Mouse (Mus musculus) left cerebral cortex, adult 9 months (tissue): ENCODE data around the gene Iars.
"Not testable (repeated sequence)": the region's sequence is repeated elsewhere in the genome, so short reads cannot be mapped to it uniquely, and the experiment has no call there.

Experiments
- DNase-seq, 2 experiments: peaks; one replicate each; pipeline ENCODE4 v3.0.0; 2022; ENCODE audit warnings: low spot score in 2 of 2

The Iars gene

DNA sequence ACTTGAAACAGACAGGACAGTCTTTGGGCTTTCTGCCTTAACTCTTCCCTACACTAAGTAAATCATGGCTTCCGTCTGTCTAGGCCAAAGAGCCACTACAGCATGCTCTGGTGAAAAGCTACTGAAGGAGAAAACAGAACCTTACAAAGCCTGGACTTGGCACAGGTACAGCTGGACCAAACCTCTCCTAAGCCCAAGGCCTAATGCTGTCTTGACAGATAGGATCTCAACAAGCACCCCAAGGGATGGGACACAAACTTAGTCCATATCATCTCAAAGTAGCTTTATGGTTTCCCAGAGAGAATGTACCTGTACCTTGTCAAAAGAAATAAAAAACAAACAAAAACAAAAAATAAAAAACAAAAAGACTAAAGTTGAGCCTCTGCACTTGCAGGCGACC is 54.5 kb downstream of the Iars start:
- no peak for DNase-seq

DNA sequence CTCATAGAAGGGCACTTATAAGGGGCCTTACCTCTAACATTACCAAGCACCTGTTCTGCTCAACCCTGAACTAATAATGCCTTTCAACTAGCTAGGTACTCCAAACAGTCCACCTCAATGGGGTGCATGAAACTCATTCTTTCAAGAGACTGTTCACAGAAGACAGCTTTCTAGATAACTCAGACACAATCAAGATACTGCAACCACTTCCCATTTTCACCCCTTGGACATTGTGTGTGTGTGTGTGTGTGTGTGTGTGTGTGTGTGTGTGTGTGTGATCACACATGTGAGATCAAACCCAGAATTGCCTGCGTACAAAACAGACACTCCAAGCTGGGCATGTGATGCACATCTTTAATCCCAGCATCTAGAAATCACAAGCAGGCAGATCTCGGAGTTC is 56.1 kb downstream of the Iars start:
- no peak for DNase-seq

DNA sequence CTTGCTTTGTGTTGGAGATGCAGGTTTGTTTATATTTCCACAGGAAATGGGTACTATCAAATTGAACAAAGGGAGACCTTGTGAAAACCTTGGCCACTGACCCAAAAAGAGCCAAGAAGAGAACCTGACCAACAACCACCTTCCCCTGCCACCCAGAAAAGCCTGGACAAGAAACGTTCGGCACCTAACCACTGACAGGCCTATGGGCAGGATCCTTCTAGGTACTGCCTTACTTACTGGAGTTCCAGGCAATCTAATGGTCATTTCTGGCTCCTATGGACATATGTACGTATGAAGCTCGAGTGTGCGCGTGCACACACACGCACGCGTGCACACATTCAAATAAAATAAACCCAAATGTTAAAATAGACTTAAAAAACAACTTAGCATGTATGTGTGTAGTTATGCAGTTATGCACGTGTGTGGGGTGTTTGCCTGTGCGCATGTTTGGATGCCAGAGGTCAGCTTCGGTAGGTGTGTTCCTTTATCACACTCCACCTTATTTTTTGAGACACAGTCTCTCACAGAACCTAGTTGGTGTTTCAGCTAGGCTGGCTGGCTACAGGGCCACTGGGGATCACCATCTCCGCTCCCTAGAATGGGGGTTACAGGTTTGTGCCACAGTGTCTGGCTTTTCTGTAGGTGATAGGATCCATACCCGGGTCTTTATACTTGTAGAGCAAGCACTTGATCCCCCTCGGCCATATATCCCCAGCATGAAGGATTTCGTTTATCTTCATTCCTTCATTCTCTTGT is 59.6 kb downstream of the Iars start:
- no peak for DNase-seq

DNA sequence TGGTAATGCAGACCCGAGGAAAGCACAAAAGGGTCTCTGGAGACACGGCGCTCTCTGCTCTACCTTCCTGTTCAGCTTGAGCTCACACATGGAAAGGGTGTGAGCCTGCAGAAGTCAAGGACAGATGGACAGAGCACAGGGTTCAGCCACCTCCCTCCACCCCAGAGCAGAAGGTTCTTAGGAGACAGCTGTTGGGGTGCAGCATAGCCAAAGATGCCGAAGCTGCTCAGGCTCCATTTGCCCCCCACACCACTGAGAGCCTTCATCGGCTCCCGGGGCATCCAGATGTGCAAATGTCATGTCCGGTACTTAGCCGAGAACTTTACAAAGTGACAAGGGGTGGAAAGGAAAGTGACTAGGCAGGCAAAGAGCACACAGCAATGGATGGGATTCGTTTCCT is 74.7 kb downstream of the Iars start:
- DNase-seq: no peak

DNA sequence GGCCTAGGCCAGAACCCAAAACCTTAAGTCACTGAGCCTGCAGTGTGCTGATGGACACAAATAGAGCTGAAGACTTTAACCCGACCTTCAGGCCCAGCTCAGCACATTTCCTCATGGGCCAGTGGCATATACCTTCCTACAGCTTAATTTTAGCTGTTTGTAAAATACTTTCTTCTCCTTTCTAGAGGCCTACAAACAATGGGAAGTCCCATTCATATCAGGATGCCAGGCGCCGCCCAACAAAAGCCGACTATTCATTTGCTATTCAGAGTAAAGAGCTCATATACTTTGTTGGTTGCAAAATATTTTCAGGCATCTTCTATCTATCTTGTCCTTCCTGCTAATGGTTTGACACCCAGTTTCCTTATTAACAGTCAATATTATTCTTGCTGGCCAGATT is 76.1 kb downstream of the Iars start:
- DNase-seq: no peak

DNA sequence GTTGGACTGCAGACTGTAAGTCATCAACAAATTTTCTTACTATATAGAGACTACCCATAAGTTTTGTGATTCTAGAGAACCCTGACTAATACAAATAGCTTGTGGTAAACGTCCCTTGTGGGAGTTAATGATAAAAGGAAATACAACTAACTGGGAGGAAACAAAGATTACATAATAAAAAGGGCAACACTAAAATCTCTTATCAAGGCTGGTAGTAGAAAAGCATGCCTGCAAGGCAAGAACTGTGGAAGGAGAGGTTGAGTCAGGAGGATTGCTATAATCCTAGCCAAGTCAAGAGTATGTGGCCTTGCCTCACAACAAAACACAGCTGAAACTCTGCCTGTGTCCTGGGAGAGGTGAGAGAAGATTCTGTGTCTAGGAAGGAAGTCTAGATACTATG is 78.8 kb downstream of the Iars start:
- no peak for DNase-seq

DNA sequence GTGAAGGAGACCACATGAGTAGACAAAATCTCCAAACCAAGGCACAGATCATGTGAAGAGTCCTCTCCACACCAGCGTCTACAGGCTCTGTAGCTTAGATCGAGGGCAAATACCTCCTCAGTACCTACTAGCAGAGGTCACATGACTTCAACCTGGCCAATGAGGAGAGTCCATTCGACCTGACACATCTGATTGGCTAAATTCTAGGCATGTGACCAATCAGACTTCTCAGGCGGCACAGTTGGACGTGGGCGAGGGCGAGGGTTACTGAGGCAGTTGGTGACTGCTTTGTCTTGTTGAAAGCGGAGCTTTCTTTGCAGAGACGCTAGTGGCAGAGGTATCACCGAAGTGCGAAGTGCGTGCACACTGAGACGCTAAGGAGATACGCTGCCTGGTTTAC is 80.3 kb downstream of the Iars start:
- no peak for DNase-seq

DNA sequence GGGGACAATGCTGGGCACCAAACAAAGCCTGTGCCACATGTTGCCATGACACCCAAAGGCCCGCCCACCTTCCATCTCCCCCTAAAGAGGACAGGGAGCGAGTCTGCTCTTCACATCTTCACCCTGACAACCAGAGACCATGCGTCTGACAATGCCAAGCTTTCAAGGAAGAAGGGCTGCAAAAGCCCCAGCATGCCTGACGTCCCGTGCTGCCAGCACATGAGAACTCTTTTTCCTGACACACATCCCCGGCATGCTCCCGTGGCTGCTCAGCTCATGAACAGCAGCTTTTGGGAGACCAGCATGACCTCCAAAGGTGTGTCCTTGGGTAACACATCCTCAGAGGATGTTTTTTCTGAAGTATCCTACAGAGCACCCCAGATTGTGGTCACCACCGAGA is 83.4 kb downstream of the Iars start:
- no peak for DNase-seq

DNA sequence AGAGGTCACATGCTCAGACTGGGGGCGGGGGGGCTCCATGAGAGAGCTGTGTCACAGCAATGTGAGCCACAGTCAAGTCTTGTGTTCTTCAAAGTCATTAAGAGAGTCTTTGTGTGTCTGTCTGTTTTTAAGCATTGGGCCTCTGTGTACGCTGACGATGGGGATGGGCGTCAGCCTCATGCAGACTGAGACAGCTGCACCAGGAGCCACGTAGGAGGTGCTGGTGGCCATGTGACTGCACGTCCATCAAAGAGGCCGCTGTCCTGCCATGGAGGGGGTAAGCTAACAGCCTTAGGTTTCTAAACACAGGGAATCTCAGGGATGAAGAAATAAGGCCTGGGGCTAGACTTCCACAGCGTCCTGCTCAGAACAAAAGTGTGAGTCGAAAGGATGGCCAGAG is 84.4 kb downstream of the Iars start:
- no peak for DNase-seq

DNA sequence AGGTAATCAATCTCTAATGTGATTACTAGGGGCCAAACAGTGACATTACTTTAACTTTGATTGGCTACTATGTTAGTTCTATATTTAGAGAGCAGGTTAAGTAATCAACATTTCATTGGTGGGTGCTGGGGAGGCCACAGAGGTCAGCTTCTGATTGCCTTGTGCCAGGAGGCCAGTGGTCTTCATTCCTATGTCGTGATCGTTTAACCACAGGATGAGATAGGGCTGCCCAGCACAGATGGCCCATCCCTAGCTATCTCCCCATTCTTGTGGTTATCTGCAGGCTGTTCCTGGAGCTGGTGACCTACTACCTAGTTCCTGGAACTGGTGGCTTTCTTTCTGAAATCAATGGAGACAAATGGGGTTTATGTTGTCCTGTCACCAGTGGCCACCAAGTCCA is 86.1 kb downstream of the Iars start:
- DNase-seq: no peak

DNA sequence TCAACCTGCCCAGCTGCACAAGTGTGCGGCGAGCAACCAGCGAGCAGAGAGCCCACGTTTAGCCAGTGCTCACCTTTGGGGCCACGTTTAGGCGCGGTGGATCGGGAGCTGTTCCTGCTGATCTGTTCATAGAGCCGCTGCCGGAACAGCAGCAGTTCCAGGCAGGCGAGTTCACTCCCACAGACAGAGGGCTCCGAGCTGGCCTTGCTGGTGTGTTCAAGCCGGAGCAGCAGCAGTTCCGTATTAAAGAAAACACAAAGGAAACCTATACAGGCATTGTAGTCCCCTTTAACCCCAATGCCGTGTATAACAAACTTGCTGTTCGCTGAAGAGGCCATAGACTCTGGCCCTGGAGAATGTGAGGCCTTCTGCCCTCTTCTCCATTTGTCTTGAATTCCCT is 87.2 kb downstream of the Iars start:
- no peak for DNase-seq

DNA sequence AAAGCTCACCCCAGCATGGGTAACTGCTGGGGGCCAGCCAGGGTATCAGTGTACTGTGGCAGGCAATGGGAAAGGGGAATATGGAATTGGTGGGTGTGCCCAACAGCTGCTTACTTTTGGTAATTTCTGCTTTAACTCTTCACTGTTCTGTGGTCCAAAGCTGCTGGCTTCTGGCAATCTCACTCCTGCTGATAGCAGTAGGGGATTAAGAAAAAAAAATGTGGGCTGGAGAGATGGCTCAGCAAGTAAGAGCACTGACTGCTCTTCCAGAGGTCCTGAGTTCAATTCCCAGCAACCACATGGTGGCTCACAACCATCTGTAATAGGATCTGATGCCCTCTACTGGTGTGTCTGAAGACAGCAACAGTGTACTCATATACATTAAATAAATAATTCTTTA is 89.6 kb downstream of the Iars start:
- DNase-seq: not testable (repeated sequence)
